Comparison of ENCODE assay signal across 33 mouse cellular contexts in the genomic region with DNA sequence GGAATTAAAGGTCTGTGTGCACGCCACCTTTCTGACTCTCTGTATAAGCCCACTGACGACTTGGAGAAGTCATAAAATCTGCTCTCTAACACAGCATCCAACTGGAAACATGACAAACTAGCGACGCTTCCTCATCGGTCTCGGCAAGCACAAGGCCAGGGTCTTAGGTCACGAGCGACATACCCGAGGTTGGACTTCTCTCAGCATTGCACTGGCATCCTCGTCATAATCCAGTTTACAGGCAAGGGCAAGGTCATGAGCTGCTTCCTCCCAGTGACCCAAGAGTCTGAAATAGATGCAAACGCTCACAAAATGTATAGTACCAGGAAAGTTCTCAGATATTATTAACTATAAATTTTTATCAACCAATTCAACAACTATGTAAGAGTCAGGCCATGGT. TPM values are rescaled to one million over a fixed set of nuclear protein-coding genes. Genes with fewer than 3 reads are reported as not detected.
"Had no signal": no experiment of that assay in that cellular context is flagged by ENCODE, and none has a peak within 500 bp of the region (broad histone marks: within the 10 kb centered on the region; RNA-seq: fewer than 3 reads in every experiment).

No protein-coding gene starts in this region.

- H3K27ac ChIP-seq: embryonic facial prominence, embryonic 10.5 days; embryonic facial prominence, embryonic 12.5 days; embryonic facial prominence, embryonic 13.5 days; embryonic facial prominence, embryonic 15.5 days; forebrain, embryonic 10.5 days; forebrain, embryonic 12.5 days; forebrain, embryonic 13.5 days; forebrain, embryonic 15.5 days; gastrocnemius, adult 2 months; heart, adult 2 months; heart, embryonic 10.5 days; heart, embryonic 13.5 days had no signal

- H3K9me3 ChIP-seq: embryonic facial prominence, embryonic 10.5 days; embryonic facial prominence, embryonic 12.5 days; embryonic facial prominence, embryonic 13.5 days; embryonic facial prominence, embryonic 15.5 days; forebrain, embryonic 10.5 days; forebrain, embryonic 12.5 days; forebrain, embryonic 13.5 days; forebrain, embryonic 15.5 days; heart, embryonic 10.5 days; heart, embryonic 12.5 days; heart, embryonic 13.5 days had no signal

- DNase-seq: cerebellum, postnatal 14 days; cerebellum, postnatal 25 days; cerebellum, postnatal 36 days; embryo, embryonic 11 days; forebrain, postnatal 0 days; gastrocnemius, adult 2 months; gastrocnemius, postnatal 10 days; gastrocnemius, postnatal 14 days; gastrocnemius, postnatal 25 days; gastrocnemius, postnatal 36 days; heart, adult 18-20 months; heart, adult 2 months had no signal

- H3K9ac ChIP-seq: embryonic facial prominence, embryonic 12.5 days; embryonic facial prominence, embryonic 13.5 days; embryonic facial prominence, embryonic 15.5 days; forebrain, embryonic 12.5 days; forebrain, embryonic 13.5 days; forebrain, embryonic 15.5 days; forebrain, postnatal 0 days; heart, embryonic 12.5 days; heart, embryonic 13.5 days had no signal

- H3K4me3 ChIP-seq: embryonic facial prominence, embryonic 10.5 days; embryonic facial prominence, embryonic 12.5 days; embryonic facial prominence, embryonic 13.5 days; embryonic facial prominence, embryonic 15.5 days; erythroblast, embryonic 14.5 days; forebrain, embryonic 10.5 days; forebrain, embryonic 12.5 days; forebrain, embryonic 13.5 days; forebrain, embryonic 15.5 days; gastrocnemius, adult 2 months; heart, adult 2 months; heart, embryonic 10.5 days; heart, embryonic 12.5 days; heart, embryonic 13.5 days had no signal

- H3K4me1 ChIP-seq: embryonic facial prominence, embryonic 10.5 days; embryonic facial prominence, embryonic 12.5 days; embryonic facial prominence, embryonic 13.5 days; embryonic facial prominence, embryonic 15.5 days; forebrain, embryonic 10.5 days; forebrain, embryonic 12.5 days; forebrain, embryonic 13.5 days; forebrain, embryonic 15.5 days; heart, embryonic 10.5 days; heart, embryonic 12.5 days; heart, embryonic 13.5 days had no signal

- H3K4me2 ChIP-seq: embryonic facial prominence, embryonic 12.5 days; embryonic facial prominence, embryonic 13.5 days; embryonic facial prominence, embryonic 15.5 days; forebrain, embryonic 12.5 days; forebrain, embryonic 13.5 days; forebrain, embryonic 15.5 days; heart, embryonic 12.5 days; heart, embryonic 13.5 days had no signal

- ATAC-seq: forebrain, embryonic 13.5 days; forebrain, embryonic 14.5 days; forebrain, embryonic 15.5 days; forebrain, embryonic 16.5 days; forebrain, postnatal 0 days had no signal

- H3K27me3 ChIP-seq: embryonic facial prominence, embryonic 12.5 days; embryonic facial prominence, embryonic 13.5 days; embryonic facial prominence, embryonic 15.5 days; forebrain, embryonic 12.5 days; forebrain, embryonic 13.5 days; forebrain, embryonic 15.5 days; heart, embryonic 12.5 days; heart, embryonic 13.5 days had no signal

RNA-seq across cellular contexts. Expression of gene Dnajb7, which starts 33.5 kb away (rescaled TPM):
- total RNA-seq: common myeloid progenitor, adult 5-6 weeks; forebrain, postnatal 0 days; gastrocnemius, adult 18-20 months; gastrocnemius, adult 2 months; gastrocnemius, adult 8-10 months; gastrocnemius, postnatal 10 days; gastrocnemius, postnatal 14 days; gastrocnemius, postnatal 25 days; gastrocnemius, postnatal 36 days; gastrocnemius, postnatal 4 days; granulocyte monocyte progenitor cell, adult 5-6 weeks; heart, adult 18-20 months; heart, adult 2 months; heart, adult 8-10 months had no signal
- polyA plus RNA-seq: cortical plate, adult 2 months; heart, adult 2 months had no signal
